Mouse (Mus musculus) myocyte (in vitro differentiated cells): ENCODE measurements around the gene Tuba4a.

Experiments used
- MAX ChIP-seq: IDR thresholded peaks from one replicate; pipeline ENCODE4 v1.6.1; 2011; ENCODE audit warnings: low read depth, mild to moderate bottlenecking, control low read depth
- MYOG ChIP-seq, 3 experiments: IDR thresholded peaks; one replicate each; pipeline ENCODE4 v1.6.1; 2011; ENCODE audit warnings: control low read depth in 2 of 3, low read depth in 2 of 3, mild to moderate bottlenecking in 2 of 3; ENCODE audit not compliant: insufficient read length in 2 of 3, control insufficient read depth in 1 of 3, insufficient read depth in 1 of 3
- POLR2A ChIP-seq: IDR thresholded peaks from one replicate; pipeline ENCODE4 v1.6.1; 2011; ENCODE audit warnings: low read depth, mild to moderate bottlenecking, control low read depth, moderate library complexity; ENCODE audit not compliant: insufficient read length
- POLR2AphosphoS2 ChIP-seq: IDR thresholded peaks from one replicate; pipeline ENCODE4 v1.6.1; 2011; ENCODE audit warnings: low read depth, control low read depth; ENCODE audit not compliant: insufficient read length
- REST ChIP-seq: IDR thresholded peaks from one replicate; pipeline ENCODE4 v1.6.1; 2011; ENCODE audit warnings: mild to moderate bottlenecking, control low read depth, moderate library complexity; ENCODE audit not compliant: insufficient read depth, insufficient read length
- SRF ChIP-seq: IDR thresholded peaks from one replicate; pipeline ENCODE4 v1.6.1; 2011; ENCODE audit warnings: low read depth; ENCODE audit not compliant: control insufficient read depth, insufficient read length
- TCF12 ChIP-seq: IDR thresholded peaks from one replicate; pipeline ENCODE4 v1.6.1; 2011; ENCODE audit warnings: mild to moderate bottlenecking, control low read depth; ENCODE audit not compliant: poor library complexity, insufficient read depth, severe bottlenecking
- USF1 ChIP-seq: IDR thresholded peaks from one replicate; pipeline ENCODE4 v1.6.1; 2011; ENCODE audit warnings: low read depth, mild to moderate bottlenecking, control low read depth, moderate library complexity

DNA sequence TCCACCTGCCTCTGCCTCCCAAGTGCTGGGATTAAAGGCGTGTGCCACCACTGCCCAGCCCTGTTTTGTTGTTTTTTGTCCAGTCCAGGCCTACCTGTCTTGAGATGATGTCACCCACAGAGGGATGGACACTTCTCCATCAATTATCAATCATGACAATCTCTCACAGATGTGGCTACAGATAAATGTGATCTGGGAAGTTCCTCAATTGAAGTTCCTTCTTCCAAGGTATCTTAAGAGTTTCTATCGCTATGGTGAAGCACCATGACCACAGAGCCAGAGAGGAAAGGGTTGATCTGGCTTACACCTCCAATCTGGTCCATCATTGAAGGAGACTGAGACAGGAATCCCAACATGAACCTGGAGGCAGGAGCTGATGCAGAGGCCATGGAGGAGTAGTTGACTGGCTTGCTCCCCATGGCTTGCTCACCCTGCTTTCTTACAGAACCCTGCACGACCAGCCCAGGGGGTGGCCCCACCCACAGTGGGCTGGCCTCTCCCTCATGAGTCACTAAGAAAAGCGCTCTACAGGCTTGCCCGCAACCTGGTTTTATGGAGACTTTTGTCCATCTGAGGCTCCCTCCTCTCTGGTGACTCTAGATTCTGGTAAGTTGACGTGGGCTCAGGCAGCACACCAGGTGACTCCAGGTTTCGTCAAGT is 10.8 kb upstream of the Tuba4a start:
- no peak for TF ChIP-seq USF1
- peak; percentile 31 for TF ChIP-seq POLR2A
- TF ChIP-seq REST: no peak
- TF ChIP-seq MAX: no peak
- no peak for TF ChIP-seq MYOG (IDR thresholded peaks at IDR 0.05; ENCODE audit: control insufficient read depth in 1 of 3, insufficient read depth in 1 of 3, insufficient read length in 2 of 3, low read depth in 2 of 3)
- no peak for TF ChIP-seq TCF12
- TF ChIP-seq SRF: no peak
- peak; percentile 55 for TF ChIP-seq POLR2AphosphoS2
